Mouse (Mus musculus): Measurements from ENCODE around the gene Uevld. TPM values are rescaled to one million over a fixed set of nuclear protein-coding genes. Genes with fewer than 3 reads are reported as not detected.
"Not testable (repeated sequence)": the region's sequence is repeated elsewhere in the genome, so short reads cannot be mapped to it uniquely, and the experiment has no call there.

The Uevld gene
- polyA plus RNA-seq, 3 experiments from 2014 or later, result 7.7 to 12.0 (median 8.1) TPM

DNA sequence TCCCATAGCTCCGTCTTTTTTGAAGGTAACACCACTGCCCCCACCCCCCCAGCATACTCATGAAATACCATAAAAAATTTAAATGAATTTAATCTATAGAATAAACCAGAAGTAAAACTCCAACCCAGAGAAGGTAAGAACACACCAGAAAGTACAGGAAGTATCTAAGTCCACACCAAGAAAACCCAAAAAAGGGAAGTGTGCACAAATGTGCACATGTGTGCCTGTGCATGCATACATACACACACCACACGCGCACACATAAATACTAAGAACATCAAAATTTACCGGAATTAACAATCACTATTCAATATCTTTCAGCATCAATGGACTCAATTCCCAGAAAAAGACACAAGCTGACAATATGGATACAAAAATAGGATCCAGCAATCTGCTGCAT lies 11.6 kb upstream of the Uevld start:
- ATAC-seq, result no peak

DNA sequence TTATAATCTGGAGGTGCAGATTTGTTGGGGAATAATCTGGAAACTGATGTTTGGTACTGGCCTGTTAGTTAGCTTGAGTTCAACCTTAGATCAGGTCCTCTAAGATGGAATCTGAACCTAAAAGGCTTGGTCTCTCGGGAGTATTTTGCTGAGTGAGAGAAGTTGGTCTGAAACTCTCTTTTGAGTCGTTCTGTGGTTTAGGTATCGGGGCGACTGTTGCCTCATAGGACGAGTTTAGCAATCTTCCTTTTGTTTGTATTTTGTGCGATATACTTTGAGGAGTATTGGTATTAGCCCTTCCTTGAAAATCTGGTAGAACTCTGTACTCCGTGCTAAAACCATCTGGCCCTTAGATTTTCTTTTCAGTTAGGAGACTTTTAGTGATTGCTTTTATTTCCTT lies 5.7 kb upstream of the Uevld start:
- no peak for ATAC-seq

DNA sequence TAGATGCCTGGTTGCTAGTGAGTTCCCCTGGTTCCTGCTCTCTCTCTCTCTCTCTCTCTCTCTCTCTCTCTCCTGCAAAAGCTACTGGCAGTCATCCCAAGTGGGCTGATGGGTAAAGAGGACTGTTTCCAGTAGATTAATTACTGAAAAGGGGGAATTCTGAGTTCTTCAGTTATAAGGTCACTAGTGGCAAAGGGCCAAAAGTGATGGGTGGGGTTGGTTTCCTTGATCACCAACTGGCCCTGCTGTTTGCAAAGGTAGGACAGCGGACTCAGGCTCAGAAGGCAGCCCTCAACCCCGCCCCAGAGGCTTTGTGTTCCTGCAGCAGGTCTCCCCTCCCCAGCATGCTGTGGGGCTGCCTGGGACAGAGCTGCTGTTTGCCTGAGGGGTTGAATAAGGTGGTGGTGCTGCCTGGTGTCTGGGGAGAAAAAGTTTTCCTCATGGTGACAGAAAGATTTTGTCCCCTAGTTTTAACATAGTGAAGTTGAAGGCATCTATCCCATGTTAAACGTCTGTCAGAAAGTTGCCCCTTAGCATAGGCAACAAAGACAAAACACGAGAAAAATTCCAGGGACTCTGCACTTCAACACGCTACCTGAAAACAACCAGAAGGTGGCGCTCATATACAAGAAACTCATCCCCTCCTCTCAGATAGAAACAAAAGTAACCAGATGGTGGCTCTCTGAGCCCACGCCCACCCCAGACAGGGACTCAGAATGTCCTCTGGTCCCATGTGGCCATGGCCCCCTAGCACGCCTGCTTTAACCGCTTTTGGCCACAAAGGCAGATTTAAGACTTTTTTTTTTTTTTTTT lies 4.7 kb upstream of the Uevld start:
- ATAC-seq, result peak; percentile 77

DNA sequence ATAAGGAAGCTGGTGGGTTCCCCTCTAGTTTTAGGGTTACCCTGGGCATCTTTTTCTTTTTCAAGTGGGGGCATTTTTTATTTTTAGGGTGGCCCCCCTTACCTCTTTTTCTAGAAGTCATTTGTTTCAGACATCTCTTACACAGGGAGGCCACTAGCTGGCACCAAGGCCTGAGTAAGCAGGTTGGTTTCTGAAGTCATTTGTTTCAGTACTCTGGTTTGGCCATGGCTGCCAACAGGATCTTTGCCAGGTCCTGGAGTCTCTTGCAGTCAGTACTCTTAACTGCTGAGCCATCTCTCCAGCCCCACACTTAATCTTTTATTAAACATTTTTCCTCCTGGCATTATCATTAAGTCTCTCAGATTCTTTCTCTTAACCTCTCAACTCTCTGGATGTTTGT lies 3.8 kb upstream of the Uevld start:
- ATAC-seq, result no peak

DNA sequence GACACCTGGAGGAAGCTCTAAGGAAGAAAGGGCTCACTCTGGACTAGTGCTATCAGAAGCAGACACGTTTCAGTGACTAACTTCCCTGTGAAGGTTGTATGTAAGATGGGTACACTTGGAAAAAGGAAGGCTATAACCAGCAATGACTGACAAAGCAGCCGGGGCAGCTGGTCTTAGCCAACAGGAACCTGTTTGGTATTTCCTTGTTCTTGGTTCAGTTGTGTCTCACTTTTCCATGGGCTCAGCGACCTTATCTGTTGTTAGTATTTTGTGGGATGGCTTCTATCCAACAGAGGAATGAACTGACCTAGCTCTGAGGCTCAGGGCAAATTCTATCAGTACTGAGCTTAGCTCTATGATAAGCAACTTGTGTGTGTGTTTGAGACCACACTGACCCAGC lies 2.7 kb upstream of the Uevld start:
- no peak for ATAC-seq

DNA sequence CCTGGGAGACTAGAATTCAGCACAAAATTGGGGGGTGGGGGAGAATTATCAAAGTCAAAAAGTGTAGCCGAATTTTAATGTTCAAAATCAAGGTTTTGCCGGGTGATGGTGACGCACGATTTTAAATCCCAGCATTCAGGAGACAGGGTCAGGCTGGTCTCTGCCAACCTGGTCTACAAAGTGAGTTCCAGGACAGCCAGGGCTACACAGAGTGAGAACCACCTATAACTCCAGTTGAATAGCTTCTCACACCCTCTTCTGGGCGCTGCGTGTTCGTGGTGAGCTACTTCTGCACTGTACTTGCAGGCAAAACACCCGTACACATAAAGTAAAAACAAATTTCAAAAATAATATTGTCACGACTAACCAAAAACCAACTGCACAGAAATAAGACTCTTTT lies 526 bp upstream of the Uevld start:
- no peak for ATAC-seq

DNA sequence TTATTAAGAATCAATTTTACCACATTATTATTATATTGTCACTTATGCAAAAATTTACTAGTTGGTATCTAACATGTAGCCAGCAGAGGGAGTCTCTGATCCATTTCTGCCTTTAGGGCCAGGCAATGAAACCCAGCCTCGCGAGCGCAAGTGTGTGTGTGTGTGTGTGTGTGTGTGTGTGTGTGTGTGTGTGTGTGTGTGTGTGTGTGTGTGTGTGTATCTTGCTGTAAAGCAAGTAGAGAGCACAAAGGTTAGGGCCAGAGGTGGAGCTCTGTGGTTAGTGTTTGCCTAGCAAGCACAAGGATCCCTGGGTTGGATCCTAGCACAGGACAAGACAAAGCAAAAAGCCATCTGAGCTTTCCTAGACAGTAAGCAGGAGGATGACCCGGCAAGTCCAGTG lies 22.5 kb downstream of the Uevld start:
- no peak for ATAC-seq

DNA sequence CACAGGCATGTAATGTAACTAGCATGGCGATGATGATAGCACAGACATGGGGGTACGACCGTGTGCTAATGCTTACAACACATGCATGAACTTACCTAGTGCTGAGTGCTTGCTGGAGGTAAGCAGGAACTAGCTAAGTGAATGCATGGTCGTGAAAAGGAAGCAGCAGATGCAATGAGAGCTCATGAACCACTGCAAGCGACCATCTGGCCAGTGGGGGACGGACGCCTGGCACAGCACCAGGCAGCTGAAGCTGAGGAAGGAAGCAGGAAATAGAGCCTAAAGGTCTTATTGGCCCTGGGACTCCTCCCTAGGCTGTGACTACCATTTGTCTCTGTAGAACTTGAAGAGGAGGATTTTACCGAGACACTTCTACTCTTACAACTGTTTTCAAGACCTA lies 23.5 kb downstream of the Uevld start:
- no peak for ATAC-seq

DNA sequence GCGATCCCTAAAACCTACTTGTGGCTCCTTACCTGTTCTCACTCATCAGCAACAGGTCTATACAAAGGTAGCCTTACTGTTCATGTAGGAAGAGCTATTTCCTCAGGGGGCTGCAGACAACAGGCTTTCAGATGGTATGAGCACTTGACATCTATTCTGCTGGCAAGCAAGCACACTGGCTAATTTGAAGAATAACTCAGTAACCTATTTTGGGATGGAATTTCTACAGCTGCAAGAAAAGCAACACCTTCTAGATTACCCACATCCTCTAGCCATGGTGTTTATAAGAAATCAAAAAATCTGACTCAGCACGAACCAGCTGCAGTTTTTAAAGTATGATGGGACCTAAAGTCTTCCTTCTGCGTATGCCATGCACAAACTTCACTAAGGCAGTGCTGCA lies 27.0 kb downstream of the Uevld start:
- ATAC-seq, result peak; percentile 32

DNA sequence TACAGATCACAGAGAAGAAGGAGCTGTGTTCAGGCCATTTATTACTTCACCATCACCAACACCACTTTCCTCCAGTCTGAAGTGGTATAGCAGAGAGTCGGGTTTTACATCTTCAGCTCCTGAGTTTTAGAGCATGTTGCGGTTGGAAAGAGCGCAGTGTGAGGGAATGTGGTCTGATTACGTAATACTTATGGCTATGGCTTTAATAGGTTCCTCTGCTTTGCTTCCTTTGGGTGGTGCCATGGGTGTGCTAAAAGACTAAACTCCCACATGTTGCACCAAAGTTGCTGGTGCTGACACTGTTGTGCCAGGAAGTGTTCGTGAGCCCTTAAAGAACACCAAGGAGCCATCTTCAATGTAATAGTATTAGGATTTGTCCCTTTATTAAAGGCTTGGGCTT lies 30.0 kb downstream of the Uevld start:
- ATAC-seq, result no peak

DNA sequence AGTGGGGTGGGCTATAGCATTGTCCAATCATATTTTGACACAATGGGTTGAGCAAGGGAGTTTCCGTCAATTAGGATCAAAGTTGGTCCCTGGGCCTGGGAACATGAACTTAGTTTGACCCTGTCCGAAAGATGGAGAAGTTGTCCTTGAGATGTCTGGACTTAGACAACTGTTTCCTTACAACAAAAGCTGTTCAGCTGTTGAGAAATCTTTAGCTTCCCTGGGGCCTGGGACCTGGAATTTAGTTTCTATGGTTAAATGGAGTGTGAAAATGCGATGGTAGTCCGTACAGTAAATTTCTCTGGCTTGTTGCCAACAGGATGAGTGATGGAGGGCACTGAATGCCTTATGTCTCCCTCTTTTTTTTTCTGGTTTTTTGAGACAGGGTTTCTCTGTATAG lies 36.3 kb downstream of the Uevld start:
- no peak for ATAC-seq

DNA sequence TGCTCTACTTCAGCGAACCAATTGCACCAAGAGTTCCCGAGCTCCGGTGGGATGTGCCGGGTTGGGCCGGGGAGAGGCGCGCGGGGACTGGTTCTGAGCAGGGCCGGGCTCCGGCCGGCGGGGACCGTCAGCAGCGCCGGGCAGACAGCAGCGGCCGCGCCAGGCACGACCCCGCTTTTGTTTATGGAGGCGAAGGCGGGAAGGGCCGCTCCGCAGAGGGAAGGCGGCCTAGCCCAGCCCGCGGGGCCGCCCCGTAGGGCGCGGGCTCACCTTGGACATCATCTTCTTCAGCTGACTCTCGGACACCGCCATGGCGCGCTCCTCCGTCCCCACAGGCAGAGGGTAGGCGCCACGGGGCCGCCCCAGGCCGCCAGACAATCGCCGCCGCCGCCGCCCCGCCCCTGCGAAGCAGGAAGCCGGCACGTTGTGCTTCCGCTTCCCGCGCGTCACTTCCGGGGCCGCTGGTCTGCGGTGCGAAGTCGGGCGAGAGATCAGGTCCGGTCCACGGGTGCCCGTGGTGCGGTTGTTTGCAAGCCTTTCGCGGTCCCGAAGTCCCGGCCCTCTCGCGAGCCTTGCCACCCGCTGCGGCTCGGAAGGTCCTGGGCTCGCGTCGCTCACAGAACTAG lies 38.7 kb downstream of the Uevld start, which contains the start of gene Tsg101:
Gene Tsg101 (minus strand): TSS at position 419 of the 626 bp plus-strand sequence.
- peak; percentile 91 for ATAC-seq

DNA sequence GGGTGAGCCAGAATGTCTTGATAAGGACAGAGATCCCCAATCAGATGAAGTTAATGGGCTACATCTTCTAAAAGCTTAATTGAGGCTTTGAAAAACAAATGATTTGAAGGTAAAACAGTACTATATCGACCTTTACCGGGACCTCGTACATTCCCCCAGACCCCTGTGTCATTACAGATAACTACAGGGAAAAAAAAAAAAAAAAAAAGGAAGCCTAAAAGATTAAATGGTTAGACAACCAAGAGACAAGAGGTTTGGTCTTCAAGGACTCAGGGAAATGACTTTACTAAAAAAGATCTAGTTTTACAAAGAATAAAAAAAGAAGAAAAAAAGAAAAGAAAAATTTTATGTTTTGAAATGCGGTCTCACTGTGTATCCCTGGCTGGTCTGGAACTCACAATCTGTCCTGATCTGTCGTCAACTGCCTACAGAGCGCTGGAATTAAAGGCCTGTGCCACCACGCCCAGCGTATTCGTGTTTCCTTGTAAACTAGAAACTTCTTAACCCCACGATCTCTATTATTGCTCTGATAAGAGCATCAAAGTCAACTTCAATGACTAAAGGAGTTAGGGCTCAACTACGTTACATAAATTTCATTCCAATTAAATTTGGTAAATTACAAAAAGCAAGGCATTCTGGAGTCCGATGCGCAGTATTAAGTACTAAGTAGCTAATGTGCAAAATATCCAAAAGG lies 39.5 kb downstream of the Uevld start:
- ATAC-seq, result no peak

DNA sequence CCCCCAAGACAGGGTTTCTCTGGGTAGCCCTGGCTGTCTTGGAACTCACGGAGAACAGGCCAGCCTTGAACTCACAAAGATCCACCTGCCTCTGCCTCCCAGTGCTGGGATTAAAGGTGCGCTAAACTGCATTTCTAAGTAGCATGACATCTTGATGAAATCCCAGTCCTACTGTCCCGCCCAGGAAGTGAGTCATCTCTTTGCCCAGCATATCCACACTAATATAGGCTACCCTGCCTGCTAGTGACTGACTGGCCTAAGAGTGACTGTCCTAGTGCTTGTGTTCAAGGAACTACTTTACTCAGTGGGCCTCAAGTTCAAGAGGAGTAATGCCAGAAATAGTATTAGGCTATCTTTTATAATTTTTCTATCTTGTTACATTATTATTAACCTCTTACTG lies 42.0 kb downstream of the Uevld start:
- no peak for ATAC-seq

DNA sequence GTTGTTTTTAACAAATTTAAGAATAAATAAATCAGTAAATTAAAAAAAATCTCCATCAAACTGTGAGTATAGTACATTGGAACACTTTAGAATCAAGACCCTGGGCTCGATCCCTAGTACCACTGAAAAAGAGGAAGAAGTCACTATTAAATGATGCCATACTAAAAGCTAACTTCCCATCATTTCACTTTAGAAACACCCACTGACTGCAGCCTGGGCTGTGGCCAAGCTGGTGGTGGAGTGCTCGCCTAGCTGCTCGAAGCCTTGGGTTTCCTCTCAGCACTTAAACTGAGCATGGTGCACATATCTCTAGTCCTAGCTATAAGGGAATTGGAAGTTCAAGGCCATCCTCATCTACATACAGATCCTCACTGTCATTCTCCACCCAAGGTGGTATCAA lies 47.1 kb downstream of the Uevld start:
- no peak for ATAC-seq

DNA sequence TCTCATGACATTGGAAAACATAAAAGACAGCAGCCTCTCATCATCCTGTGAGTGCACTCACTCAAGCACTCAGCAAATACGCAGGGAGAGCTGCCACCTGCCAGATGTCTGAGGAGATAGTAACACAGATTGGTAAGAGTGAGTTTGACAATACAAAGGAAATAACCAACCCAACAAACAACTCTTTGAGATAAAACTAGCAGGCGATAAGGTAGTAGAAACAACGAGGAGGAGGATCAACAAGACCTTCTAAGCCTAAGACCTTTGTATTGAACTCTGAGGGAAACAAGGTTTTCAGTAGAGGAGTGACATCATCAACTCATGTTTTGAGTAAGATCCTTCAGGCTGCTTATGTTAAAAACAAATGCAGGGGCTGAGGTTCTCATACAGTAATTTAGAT lies 59.0 kb downstream of the Uevld start:
- ATAC-seq, result peak; percentile 72

DNA sequence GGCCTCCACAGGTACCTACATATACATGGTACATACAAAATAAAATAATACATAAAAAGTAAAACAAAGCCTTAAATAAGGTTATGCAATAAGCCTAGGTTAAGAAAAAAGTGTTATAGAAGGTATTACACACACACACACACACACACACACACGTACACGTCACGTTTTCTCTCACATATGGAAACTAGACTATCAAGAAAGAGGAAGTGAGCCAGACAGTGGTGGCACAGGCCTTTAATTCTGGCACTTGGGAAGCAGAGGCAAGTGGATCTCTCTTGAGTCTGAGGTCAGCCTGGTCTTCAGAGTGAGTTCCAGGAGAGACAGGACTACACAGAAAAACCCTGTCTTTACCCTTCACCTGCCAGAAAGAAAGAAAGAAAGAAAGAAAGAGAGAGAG lies 62.8 kb downstream of the Uevld start:
- no peak for ATAC-seq

DNA sequence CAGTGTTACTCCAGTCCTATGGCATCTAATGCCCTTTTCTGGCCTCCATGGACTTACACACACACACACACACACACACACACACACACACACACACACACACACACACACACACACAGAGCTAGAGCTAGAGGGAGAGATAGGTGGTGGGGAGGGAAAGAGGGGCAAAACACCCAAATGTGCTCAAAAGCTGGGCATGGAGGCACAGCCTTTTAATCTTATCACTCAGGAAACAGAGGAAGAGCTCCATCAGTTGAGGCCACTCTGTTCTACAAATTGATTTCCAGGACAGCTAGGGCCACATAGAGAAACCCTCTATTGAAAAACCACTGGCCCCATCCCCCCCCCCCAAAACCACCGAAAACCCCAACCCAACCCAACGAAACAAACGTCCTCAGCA lies 75.0 kb downstream of the Uevld start:
- ATAC-seq, result no peak

DNA sequence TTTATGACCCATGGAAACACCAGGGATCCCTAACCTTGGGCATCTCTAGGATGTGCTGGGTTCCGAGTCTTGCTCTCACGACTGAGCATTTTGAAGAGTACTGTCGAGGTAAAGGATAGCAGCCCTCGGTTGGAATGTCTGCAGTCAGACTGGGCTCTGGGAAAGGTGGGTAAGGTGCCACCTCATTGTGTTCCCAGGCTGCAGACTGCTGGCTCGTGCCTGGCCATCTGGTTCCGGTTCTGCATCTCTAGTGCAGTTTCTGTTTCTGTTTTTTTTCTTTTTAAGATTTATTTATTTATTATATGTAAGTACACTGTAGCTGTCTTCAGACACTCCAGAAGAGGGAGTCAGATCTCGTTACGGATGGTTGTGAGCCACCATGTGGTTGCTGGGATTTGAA lies 76.4 kb downstream of the Uevld start:
- not testable (repeated sequence) for ATAC-seq

DNA sequence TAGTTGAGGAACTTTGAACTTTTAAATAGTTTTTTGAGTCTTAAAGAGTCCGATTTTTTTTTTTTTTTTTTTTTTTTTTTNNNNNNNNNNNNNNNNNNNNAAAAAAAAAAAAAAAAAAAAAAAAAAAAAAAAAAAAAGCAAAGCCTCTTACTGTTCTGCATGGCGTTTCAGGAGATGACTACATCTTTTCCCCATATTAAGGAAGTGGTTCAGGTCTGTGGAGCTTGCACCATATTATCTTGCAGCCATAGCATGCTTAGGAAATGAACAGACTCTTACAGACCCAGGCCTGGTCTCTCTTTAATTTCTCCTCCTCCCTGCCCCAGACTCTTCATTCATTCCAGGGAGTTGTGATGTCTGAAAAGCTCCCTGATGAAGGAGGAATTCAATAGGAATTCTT lies 77.3 kb downstream of the Uevld start:
- ATAC-seq, result no peak

DNA sequence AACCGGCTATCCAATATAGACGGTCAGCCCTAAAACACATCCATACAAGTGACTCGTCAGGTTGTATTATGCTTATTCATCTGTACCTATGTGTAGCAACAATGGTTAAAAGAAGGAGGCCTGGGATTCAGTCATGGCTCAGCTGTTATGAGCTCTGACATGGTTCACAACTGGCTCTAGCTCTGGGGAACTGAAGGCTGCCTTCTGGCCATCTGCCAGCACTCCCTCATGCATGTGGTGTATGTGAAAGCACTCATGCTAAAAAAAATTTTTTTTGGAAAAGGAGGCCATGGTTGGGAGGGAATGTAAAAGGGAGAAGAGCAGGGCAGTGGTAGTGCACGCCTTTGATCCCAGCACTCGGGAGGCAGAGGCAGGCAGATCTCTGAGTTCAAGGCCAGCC lies 78.5 kb downstream of the Uevld start:
- ATAC-seq, result no peak

DNA sequence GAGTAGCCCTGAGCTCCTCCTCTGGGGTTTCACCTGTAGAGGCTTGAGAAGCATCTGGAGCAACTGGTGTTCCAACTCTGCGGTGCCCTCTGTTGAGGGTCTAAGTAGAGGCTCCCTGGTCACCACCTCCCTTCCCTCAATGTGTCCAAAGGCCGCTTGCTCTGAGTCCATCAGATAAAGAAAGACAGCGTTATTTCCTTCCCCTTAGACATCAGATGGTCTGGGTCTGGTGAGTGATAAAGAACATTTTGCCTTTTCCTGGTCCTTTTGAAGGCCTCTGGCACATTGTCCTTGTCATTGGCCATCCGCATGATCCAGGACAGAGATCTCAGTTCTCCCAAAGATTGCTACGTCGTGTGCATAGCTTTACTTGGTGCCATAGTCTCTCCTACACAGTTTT lies 81.1 kb downstream of the Uevld start:
- ATAC-seq, result no peak

DNA sequence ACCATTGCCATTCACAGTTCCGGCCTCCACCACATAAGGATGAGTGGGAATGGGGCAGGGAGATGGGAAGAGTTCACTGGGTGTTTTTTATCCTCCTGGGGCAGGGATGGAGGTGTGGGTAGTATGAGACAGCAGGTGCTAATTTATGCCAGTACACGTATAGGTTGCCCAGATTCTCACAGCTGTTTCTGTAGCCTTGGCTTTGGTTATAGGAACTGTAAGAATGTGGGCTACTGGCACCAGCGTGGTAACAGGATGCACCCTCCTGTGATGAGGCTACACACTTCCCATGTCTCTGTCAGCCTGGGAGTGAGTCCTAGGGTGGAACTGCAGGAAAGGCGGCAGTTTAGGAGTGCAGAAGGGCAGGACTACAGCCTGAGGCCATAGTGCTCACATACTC lies 81.5 kb downstream of the Uevld start:
- no peak for ATAC-seq

Measured in inflammation-experienced regulatory T-cells, adult 6 months (primary cell).